Mouse (Mus musculus) kidney, embryonic 16.5 days (tissue): ENCODE measurements around the gene Atp2c2. TPM values are rescaled to one million over a fixed set of nuclear protein-coding genes. Genes with fewer than 3 reads are reported as not detected.

Experiments
- ATAC-seq: fragments of 200-750 bp; cut with Nextera tagmentation; 2 replicates; pipeline ENCODE4 v1.8.0; 2017; ENCODE audit warnings: moderate TSS enrichment; ENCODE audit not compliant: low FRiP score, low TSS enrichment
- H3K27ac ChIP-seq: fragments of 300-500 bp; sonication (generic); 2 replicates; pipeline ENCODE4 v1.5.1; 2014; ENCODE audit warnings: low read length
- H3K27me3 ChIP-seq: fragments of 300-500 bp; sonication (generic); 2 replicates; pipeline ENCODE4 v1.6.1; 2014; ENCODE audit warnings: low read length, control low read depth, mixed read lengths; ENCODE audit not compliant: insufficient read depth
- H3K36me3 ChIP-seq: fragments of 300-500 bp; sonication (generic); 2 replicates; pipeline ENCODE4 v1.6.1; 2014; ENCODE audit warnings: low read length, control low read depth, mixed read lengths; ENCODE audit not compliant: insufficient read depth
- H3K4me1 ChIP-seq: fragments of 300-500 bp; sonication (generic); 2 replicates; pipeline ENCODE4 v1.6.1; 2014; ENCODE audit warnings: low read length, control low read depth, mixed read lengths; ENCODE audit not compliant: insufficient read depth
- H3K4me2 ChIP-seq: fragments of 300-500 bp; sonication (generic); replicated peaks from 2 replicates; pipeline ENCODE4 v1.6.1; 2014; ENCODE audit warnings: low read depth, low read length
- H3K4me3 ChIP-seq: fragments of 300-500 bp; sonication (generic); 2 replicates; pipeline ENCODE4 v1.5.1; 2014; ENCODE audit warnings: mild to moderate bottlenecking, low read length
- H3K9ac ChIP-seq: fragments of 300-500 bp; sonication (generic); replicated peaks from 2 replicates; pipeline ENCODE4 v1.6.1; 2014; ENCODE audit warnings: low read length
- H3K9me3 ChIP-seq: fragments of 300-500 bp; sonication (generic); 2 replicates; pipeline ENCODE4 v1.6.1; 2016; ENCODE audit warnings: low read length, control low read depth
- WGBS: fragments of 180-500 bp; shearing (Covaris S2); extraction: QIAGEN DNeasy Blood & Tissue Kit; methylation state at CpG from one replicate; pipeline ENCODE4 v1.1.7; 2014; 5-methylcytosine and 5-hydroxymethylcytosine counted together
- polyA plus RNA-seq: library from polyadenylated mRNA; unstranded; fragments of >200 nt; fragmentation: Nextera tagmentation; extraction: Ambion mirVana; gene quantifications from 2 replicates; pipeline ENCODE4 v1.2.1, GENCODE M21; 2015

Atp2c2 gene
- polyA plus RNA-seq, 1 experiment from 2014 or later: 1.9 TPM

DNA sequence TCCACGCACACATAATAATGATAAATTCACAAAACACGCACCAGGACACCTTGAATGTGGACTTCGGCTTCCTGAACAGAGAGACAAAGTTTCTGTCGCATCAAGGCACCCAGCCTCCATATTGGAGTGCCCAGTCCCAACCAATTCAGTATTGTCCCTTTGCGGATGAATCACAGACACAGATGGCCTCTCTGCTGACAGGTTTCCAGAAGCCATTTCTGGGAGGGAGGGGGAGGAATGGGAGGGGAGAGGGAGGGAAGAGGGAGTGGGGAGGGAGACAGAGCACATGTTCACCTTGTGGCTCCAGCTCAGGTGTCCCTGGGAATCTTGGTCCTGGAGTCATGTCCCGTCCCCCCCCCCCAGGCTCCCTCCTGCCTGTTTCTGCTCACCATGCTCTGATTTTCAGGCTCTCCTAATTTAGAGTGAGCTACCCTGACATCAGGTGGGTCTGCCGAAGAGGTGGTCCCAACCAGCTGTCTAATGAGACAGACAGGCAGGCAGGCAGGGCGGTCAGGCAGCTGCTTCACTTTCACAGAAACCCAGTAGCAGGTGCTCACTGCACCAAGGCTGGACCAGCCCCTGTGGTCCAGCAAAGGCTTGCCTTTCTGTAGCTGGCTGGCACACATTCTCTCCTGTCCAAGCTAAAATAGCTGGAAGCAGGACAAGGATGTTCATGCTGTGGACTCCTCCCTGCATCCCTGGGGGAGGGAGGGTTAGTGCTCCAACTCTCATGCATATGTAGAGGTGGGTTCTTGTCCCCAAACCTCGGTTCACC, 89.0 kb downstream of the Atp2c2 start:
- Histone ChIP-seq H3K27ac (no peak overlapping the region), H3K27me3 (no peaks in the 10 kb centered on the region), H3K4me3 (no peak overlapping the region), H3K36me3 (no peaks in the 10 kb centered on the region), H3K9ac (no peak overlapping the region), H3K4me1 (peaks cover 25% of the 10 kb centered on the region), H3K4me2 (no peak overlapping the region), H3K9me3 (no peaks in the 10 kb centered on the region)
- 82% methylated on average over 8 of the region's 9 CpGs for WGBS
- ATAC-seq: no peak

DNA sequence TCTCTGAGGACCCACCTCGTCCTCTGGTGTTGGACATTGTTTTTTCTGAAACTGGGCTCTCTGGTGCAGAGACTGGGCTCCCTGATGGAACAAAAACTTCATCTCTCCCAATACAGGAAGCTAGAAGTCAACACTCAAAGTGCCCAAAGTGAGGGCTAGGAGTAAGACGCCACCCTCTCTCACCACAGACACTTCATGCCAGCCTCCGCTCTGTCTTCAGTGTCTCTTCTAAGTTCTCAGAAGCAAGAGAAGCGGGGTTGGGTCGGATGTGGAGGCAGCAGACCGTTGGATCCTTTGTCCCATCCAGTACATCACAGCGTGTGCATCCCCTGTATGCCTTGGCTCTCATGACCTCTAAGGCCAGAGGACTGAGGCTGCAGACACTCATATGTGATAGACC, 89.8 kb downstream of the Atp2c2 start:
- Histone ChIP-seq H3K4me1 (peaks cover 25% of the 10 kb centered on the region), H3K27me3 (no peaks in the 10 kb centered on the region), H3K4me2 (no peak overlapping the region), H3K4me3 (no peak overlapping the region), H3K9me3 (no peaks in the 10 kb centered on the region), H3K9ac (no peak overlapping the region), H3K36me3 (no peaks in the 10 kb centered on the region), H3K27ac (no peak overlapping the region)
- ATAC-seq: no peak
- WGBS: 82% methylated on average over 7 of the region's 7 CpGs

DNA sequence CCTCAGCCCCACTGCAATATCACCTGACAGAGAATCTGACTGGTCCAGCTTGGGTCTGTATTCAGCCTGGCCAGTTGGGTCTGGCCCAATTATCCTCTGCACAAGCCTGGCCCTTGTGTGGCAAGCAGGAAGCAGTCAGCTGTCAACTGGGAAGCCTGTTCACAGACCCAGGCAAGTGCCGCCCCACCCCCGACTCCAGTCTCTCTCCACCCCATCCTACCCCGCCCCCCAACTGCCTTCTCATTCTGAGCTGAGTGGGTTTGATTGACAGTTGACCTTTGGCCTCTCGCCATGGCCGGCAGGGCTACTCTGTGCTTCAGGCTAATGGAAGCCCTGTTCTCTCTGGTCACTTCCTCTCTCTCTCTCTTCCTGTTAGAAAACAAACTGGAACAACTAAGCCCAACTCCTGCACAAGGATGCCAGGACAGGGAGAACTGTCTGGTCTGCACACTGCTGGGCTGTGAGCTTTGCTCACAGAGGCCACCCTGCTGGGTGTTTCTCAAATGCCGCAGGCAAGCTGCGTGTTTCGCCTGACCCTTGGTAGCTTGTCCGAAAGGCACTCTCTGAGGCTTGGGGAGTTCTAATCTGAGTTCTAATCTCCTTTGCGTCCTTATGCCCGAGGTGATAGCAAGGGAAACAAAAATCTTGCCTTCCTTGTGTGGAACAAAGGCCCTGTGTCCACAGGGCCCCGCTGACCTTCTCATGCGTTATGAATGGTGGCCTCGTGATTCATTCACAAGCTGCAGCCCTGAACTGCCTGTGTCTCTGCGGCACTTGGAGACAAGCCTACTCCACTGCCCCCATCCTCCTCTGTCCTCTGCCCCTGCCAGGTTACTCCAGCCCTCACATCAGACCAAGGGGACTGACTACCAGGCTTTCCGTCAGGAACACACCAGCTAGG, 92.2 kb downstream of the Atp2c2 start:
- WGBS: 34% methylated on average over 16 of the region's 16 CpGs
- peak; percentile 67 for ATAC-seq
- Histone ChIP-seq H3K4me3 (no peak overlapping the region), H3K36me3 (no peaks in the 10 kb centered on the region), H3K9me3 (no peaks in the 10 kb centered on the region), H3K27ac (peak overlapping the region; percentile 83), H3K4me2 (no peak overlapping the region), H3K27me3 (no peaks in the 10 kb centered on the region), H3K4me1 (peaks cover 21% of the 10 kb centered on the region), H3K9ac (no peak overlapping the region; the same call in 1 of the 2 replicates)

- Histone ChIP-seq H3K9ac (no peak overlapping the region), H3K27me3 (no peaks in the 10 kb centered on the region), H3K4me3 (no peak overlapping the region), H3K9me3 (no peaks in the 10 kb centered on the region), H3K36me3 (no peaks in the 10 kb centered on the region), H3K4me2 (no peak overlapping the region; the same call in 1 of the 2 replicates), H3K27ac (no peak overlapping the region), H3K4me1 (peaks cover 33% of the 10 kb centered on the region)
- WGBS: 30% methylated on average over 7 of the region's 7 CpGs
- ATAC-seq: no peak
Observed at GRCm38 (mm10) chr8:119794689-119795088, 94.9 kb downstream of the Atp2c2 start.

GRCm38 (mm10) chr8:119795651-119796050, 95.8 kb downstream of the Atp2c2 start:
- 84% methylated on average over 3 of the region's 3 CpGs for WGBS
- Histone ChIP-seq H3K9ac (no peak overlapping the region), H3K9me3 (no peaks in the 10 kb centered on the region), H3K36me3 (no peaks in the 10 kb centered on the region), H3K27me3 (no peaks in the 10 kb centered on the region), H3K27ac (no peak overlapping the region), H3K4me2 (no peak overlapping the region), H3K4me3 (no peak overlapping the region), H3K4me1 (peaks cover 33% of the 10 kb centered on the region)
- no peak for ATAC-seq

- 5% methylated on average over 15 of the region's 15 CpGs for WGBS
- Histone ChIP-seq H3K4me3 (peak overlapping the region; percentile 3; the same call in 1 of the 2 replicates), H3K9ac (peak overlapping the region; percentile 25; the same call in 1 of the 2 replicates)
Observed at GRCm38 (mm10) chr8:119798170-119798964, 98.6 kb downstream of the Atp2c2 start.

DNA sequence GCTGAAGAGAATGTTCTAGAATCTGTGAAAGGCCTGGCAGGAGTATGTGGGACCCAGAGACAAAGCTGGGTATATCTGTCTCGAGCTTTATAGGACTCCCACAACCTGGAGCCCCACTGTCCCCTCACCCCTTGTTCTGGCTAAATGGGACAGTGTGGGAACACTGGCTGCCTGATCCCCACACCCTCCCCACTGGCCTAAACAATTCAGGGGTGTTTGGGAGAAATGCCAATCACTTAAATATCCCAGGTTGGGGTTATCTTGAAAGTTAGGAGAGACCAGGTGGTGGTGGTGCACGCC, 99.1 kb downstream of the Atp2c2 start:
- ATAC-seq: peak; percentile 21; the same call in 1 of the 2 replicates
- 58% methylated on average over 2 of the region's 2 CpGs for WGBS
- no peak overlapping the region for H3K9ac ChIP-seq
- peaks cover 15% of the 10 kb centered on the region for H3K4me1 ChIP-seq
- no peaks in the 10 kb centered on the region for H3K36me3 ChIP-seq
- peak overlapping the region; percentile 36; the same call in 1 of the 2 replicates for H3K4me2 ChIP-seq
- H3K27me3 ChIP-seq: no peaks in the 10 kb centered on the region
- H3K4me3 ChIP-seq: no peak overlapping the region
- H3K9me3 ChIP-seq: no peaks in the 10 kb centered on the region
- H3K27ac ChIP-seq: 0 out of 2 replicates have a peak overlapping the region, but pooled peaks have one; percentile 17

More at GRCm38 (mm10) chr8:119798170-119798964, 98.6 kb downstream of the Atp2c2 start:
- Histone ChIP-seq H3K4me1 (peaks cover 15% of the 10 kb centered on the region), H3K27me3 (no peaks in the 10 kb centered on the region), H3K27ac (peak overlapping the region; percentile 59), H3K36me3 (no peaks in the 10 kb centered on the region), H3K9me3 (no peaks in the 10 kb centered on the region), H3K4me2 (peak overlapping the region; percentile 36)
- peak; percentile 72 for ATAC-seq

DNA sequence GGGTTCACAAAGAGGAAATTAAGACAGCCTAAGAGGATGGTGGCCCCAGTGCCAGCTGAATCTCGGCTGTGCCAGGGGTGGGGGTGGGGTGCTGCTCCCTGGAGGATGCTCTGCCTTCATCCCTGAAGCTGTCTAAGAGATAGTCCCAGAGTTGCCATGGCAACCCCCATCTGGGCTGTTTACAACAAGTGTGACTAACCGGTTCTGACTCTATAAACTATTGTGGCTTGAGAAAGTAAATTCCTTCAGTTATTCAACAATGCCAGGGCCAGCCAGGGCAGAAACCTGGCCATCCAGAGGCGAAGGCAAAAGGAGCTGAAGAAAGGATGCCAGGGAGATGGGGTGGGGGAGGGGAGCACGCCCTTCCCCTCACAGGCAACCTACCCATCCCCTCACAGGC, 101.4 kb downstream of the Atp2c2 start:
- Histone ChIP-seq H3K4me3 (no peak overlapping the region), H3K27me3 (no peaks in the 10 kb centered on the region), H3K27ac (no peak overlapping the region), H3K9me3 (no peaks in the 10 kb centered on the region), H3K9ac (no peak overlapping the region), H3K36me3 (no peaks in the 10 kb centered on the region), H3K4me1 (peaks cover 15% of the 10 kb centered on the region), H3K4me2 (no peak overlapping the region)
- 26% methylated on average over 4 of the region's 4 CpGs for WGBS
- ATAC-seq: no peak

- H3K4me3 ChIP-seq: no peak overlapping the region
- peaks cover 14% of the 10 kb centered on the region for H3K4me1 ChIP-seq
- H3K27me3 ChIP-seq: no peaks in the 10 kb centered on the region
- no peaks in the 10 kb centered on the region for H3K36me3 ChIP-seq
- ATAC-seq: no peak
- no peak overlapping the region for H3K4me2 ChIP-seq
- 88% methylated on average over 1 of the region's 1 CpGs for WGBS
- no peaks in the 10 kb centered on the region for H3K9me3 ChIP-seq
- H3K9ac ChIP-seq: no peak overlapping the region
- H3K27ac ChIP-seq: no peak overlapping the region
Observed at GRCm38 (mm10) chr8:119802592-119802991, 102.8 kb downstream of the Atp2c2 start.
